Mouse (Mus musculus) lung, adult 2 months (tissue): ENCODE data around the gene Polr3c.

Experiments
- CTCF ChIP-seq: fragments of 200-500 bp; IDR thresholded peaks from 2 replicates; pipeline ENCODE4 v1.5.1; 2011; ENCODE audit warnings: mild to moderate bottlenecking, low read length, control low read depth; ENCODE audit not compliant: insufficient read depth
- POLR2A ChIP-seq: fragments of 200-500 bp; IDR thresholded peaks from 2 replicates; pipeline ENCODE4 v1.6.1; 2011; ENCODE audit warnings: low read depth, mild to moderate bottlenecking, control low read depth, low read length, borderline replicate concordance; ENCODE audit errors: extremely low read depth

DNA sequence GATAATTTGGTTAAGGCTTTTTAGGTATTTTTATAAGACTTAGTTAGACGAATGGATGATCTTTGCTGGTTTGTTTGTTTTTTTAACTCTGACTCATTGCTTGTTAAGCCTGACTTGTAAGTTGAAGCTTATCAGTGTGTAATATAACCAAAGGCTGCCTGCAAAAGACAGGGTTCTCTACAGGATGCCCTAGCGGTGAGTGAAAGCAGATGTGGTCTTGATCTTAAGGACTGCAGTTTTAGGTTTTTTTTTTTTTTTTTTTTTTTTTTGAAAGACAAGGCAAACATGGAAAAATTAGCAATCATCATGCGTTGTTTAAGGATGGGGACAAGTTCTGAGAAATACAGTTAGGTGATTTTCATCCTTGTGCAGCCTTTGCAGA, 2.0 kb upstream of the Polr3c start:
- TF ChIP-seq POLR2A (no peak), CTCF (no peak)
